8 mouse cellular contexts compared by ENCODE assay signal in genomic region chr13:12340183-12340975, GRCm38 (mm10). TPM values are rescaled to one million over a fixed set of nuclear protein-coding genes. Genes with fewer than 3 reads are reported as not detected.
DNase-seq lines count a peak whose midpoint lies in the region; ATAC-seq and TF ChIP-seq lines count a peak whose summit lies in the region.

Gene Actn2, minus strand, starts transcription at chr13:12340760.

- peak within 1 kb of the TSS; percentile 58 for H3K9ac ChIP-seq in embryonic facial prominence, embryonic 14.5 days (ENCODE audit: low read depth, low read length)
- H3K9ac ChIP-seq in limb, embryonic 11.5 days (ENCODE audit: low read length): 0 out of 2 replicates have a peak within 1 kb of the TSS, but pooled peaks have one; percentile 5
- H3K9ac ChIP-seq in midbrain, embryonic 12.5 days (replicated peaks): peak within 1 kb of the TSS; percentile 61

- no peak within 1 kb of the TSS for H3K27ac ChIP-seq in embryonic facial prominence, embryonic 14.5 days (replicated peaks; ENCODE audit: low read depth, low read length)
- H3K27ac ChIP-seq in limb, embryonic 11.5 days (replicated peaks; ENCODE audit: low read depth, low read length): no peak within 1 kb of the TSS
- no peak within 1 kb of the TSS for H3K27ac ChIP-seq in midbrain, embryonic 12.5 days (replicated peaks)
- no peak within 1 kb of the TSS for H3K27ac ChIP-seq in small intestine, adult 2 months (ENCODE audit: insufficient read depth, low read depth, low read length)

- 1% methylated on average over 27 of the region's 43 CpGs for WGBS in embryonic facial prominence, embryonic 14.5 days
- WGBS in limb, embryonic 11.5 days: under 1% methylated on average over 43 of the region's 43 CpGs
- under 1% methylated on average over 43 of the region's 43 CpGs for WGBS in midbrain, embryonic 12.5 days
- 5% methylated on average over 43 of the region's 43 CpGs for WGBS in small intestine, adult 2 months

- peak; percentile 87 for DNase-seq in brain, adult 2 months (ENCODE audit: low read depth, low spot score)
- peak; percentile 94 for DNase-seq in embryonic facial prominence, embryonic 14.5 days (ENCODE audit: low spot score)
- DNase-seq in heart, adult 8-10 months (ENCODE audit: low spot score): peak; percentile 63
- peak; percentile 41 for DNase-seq in kidney, adult 18-20 months
- peak; percentile 89 for DNase-seq in limb, embryonic 11.5 days (ENCODE audit: low spot score)

- 0 out of 2 replicates have a peak, but pooled peaks cover 3% of the 10 kb centered on the region for H3K27me3 ChIP-seq in embryonic facial prominence, embryonic 14.5 days (replicated peaks; ENCODE audit: control insufficient read depth, insufficient read depth, low read length)
- no peaks in the 10 kb centered on the region for H3K27me3 ChIP-seq in limb, embryonic 11.5 days (ENCODE audit: control insufficient read depth, insufficient read depth, low read length)
- no peaks in the 10 kb centered on the region; the same call in 1 of the 2 replicates for H3K27me3 ChIP-seq in midbrain, embryonic 12.5 days
- peaks cover 10% of the 10 kb centered on the region for H3K27me3 ChIP-seq in small intestine, adult 2 months (ENCODE audit: control insufficient read depth, insufficient read depth, low read length)

- H3K36me3 ChIP-seq in embryonic facial prominence, embryonic 14.5 days (ENCODE audit: control insufficient read depth, insufficient read depth, low read length): no peaks in the 10 kb centered on the region
- H3K36me3 ChIP-seq in limb, embryonic 11.5 days (ENCODE audit: control insufficient read depth, insufficient read depth, low read length): no peaks in the 10 kb centered on the region
- H3K36me3 ChIP-seq in midbrain, embryonic 12.5 days: no peaks in the 10 kb centered on the region
- no peaks in the 10 kb centered on the region for H3K36me3 ChIP-seq in small intestine, adult 2 months (ENCODE audit: control insufficient read depth, insufficient read depth, low read length)

- H3K4me1 ChIP-seq in embryonic facial prominence, embryonic 14.5 days (ENCODE audit: control insufficient read depth, insufficient read depth, low read length): peaks cover 6% of the 10 kb centered on the region; the same call in 1 of the 2 replicates
- no peaks in the 10 kb centered on the region for H3K4me1 ChIP-seq in limb, embryonic 11.5 days (ENCODE audit: control insufficient read depth, insufficient read depth, low read length)
- H3K4me1 ChIP-seq in midbrain, embryonic 12.5 days: 0 out of 2 replicates have a peak, but pooled peaks cover 4% of the 10 kb centered on the region
- peaks cover 9% of the 10 kb centered on the region for H3K4me1 ChIP-seq in small intestine, adult 2 months (ENCODE audit: control insufficient read depth, insufficient read depth, insufficient read length, low read length)

- TF ChIP-seq CTCF in small intestine, adult 2 months (IDR thresholded peaks at IDR 0.05; ENCODE audit: extremely low read depth, insufficient read length, insufficient replicate concordance, low read depth, low read length): no peak

- no peaks in the 10 kb centered on the region for H3K9me3 ChIP-seq in embryonic facial prominence, embryonic 14.5 days (ENCODE audit: control insufficient read depth, low read length)
- no peaks in the 10 kb centered on the region for H3K9me3 ChIP-seq in limb, embryonic 11.5 days (ENCODE audit: control insufficient read depth, low read length)
- H3K9me3 ChIP-seq in midbrain, embryonic 12.5 days: no peaks in the 10 kb centered on the region

- TF ChIP-seq POLR2A in small intestine, adult 2 months (IDR thresholded peaks at IDR 0.05; ENCODE audit: low read depth, low read length): no peak

- peak within 1 kb of the TSS; percentile 76 for H3K4me2 ChIP-seq in embryonic facial prominence, embryonic 14.5 days (ENCODE audit: low read depth, low read length)
- H3K4me2 ChIP-seq in limb, embryonic 11.5 days (ENCODE audit: low read depth, severe bottlenecking): peak within 1 kb of the TSS; percentile 46
- H3K4me2 ChIP-seq in midbrain, embryonic 12.5 days (replicated peaks): peak within 1 kb of the TSS; percentile 63

- peak within 1 kb of the TSS; percentile 39 for H3K4me3 ChIP-seq in embryonic facial prominence, embryonic 14.5 days (ENCODE audit: low read depth, low read length)
- H3K4me3 ChIP-seq in limb, embryonic 11.5 days (ENCODE audit: low read depth, low read length): peak within 1 kb of the TSS; percentile 10
- H3K4me3 ChIP-seq in midbrain, embryonic 12.5 days: peak within 1 kb of the TSS; percentile 47
- peak within 1 kb of the TSS; percentile 40 for H3K4me3 ChIP-seq in small intestine, adult 2 months (ENCODE audit: low read depth, low read length)

- peak; percentile 98 for ATAC-seq in embryonic facial prominence, embryonic 14.5 days (ENCODE audit: low read depth)
- peak; percentile 97 for ATAC-seq in limb, embryonic 11.5 days (ENCODE audit: insufficient number of reproducible peaks, low FRiP score, low TSS enrichment, low read depth)
- ATAC-seq in midbrain, embryonic 12.5 days (ENCODE audit: low FRiP score, low read depth): peak; percentile 99
- no peak for ATAC-seq in erythroblast, adult 5-6 weeks (replicated peaks; ENCODE audit: low FRiP score, poor library complexity, severe bottlenecking)

RNA-seq across cellular contexts. Expression of gene Actn2, which starts in this region (rescaled TPM):
- polyA plus RNA-seq in embryonic facial prominence, embryonic 14.5 days (2014; fragmentation: Nextera tagmentation; extraction: Ambion mirVana): 358 and 490 TPM in 2 replicates
- total RNA-seq in heart, adult 8-10 months (2022): 1,000 to 10,000 TPM; 1,621 to 2,329 (median 1,848) TPM
- polyA plus RNA-seq in limb, embryonic 11.5 days (2014; fragmentation: Nextera tagmentation; extraction: Ambion mirVana): 7.5 and 8.3 TPM in 2 replicates
- polyA plus RNA-seq in midbrain, embryonic 12.5 days (2016; fragmentation: Nextera tagmentation; extraction: Ambion mirVana): 0.73 and 1.2 TPM in 2 replicates
- polyA plus RNA-seq in small intestine, adult 2 months (2012; rRNA removed): 6.9 and 7.1 TPM in 2 replicates
- not detected in 2 replicates for total RNA-seq in erythroblast, adult 5-6 weeks (2015; ENCODE audit: low replicate concordance)
- not detected in 2 replicates for total RNA-seq in erythroblast, adult 5-6 weeks (2017; ENCODE audit: low replicate concordance)

Comparison
In these comparisons a context has a peak if more than half of its experiments do, and no peak if none do; other contexts are left out.
1. RNA of gene Actn2 (total RNA-seq): 1,621 to 2,329 TPM in heart, adult 8-10 months; not detected in erythroblast, adult 5-6 weeks; every median in the first group is over 1,000 times any median in the second.
2. RNA of gene Actn2 (polyA plus RNA-seq): 358 to 490 TPM in embryonic facial prominence, embryonic 14.5 days; 7.5 to 8.3 TPM in limb, embryonic 11.5 days, 6.9 to 7.1 TPM in small intestine, adult 2 months and 0.73 to 1.2 TPM in midbrain, embryonic 12.5 days; every median in the first group is over 10 times any median in the second.
3. DNase-seq: peak in every context shown above with its lines; median percentile 94 in embryonic facial prominence, embryonic 14.5 days; 89 in limb, embryonic 11.5 days; 87 in brain, adult 2 months; 63 in heart, adult 8-10 months; 41 in kidney, adult 18-20 months.
4. H3K9ac ChIP-seq: peak in every context shown above with its lines; median percentile 61 in midbrain, embryonic 12.5 days; 58 in embryonic facial prominence, embryonic 14.5 days; 5 in limb, embryonic 11.5 days.
5. Peak in every context shown above with its lines, with median percentiles within 50 percentile points of each other: H3K4me2 ChIP-seq and H3K4me3 ChIP-seq.